Mouse (Mus musculus) neural tube, embryonic 14.5 days (tissue): ENCODE data around the gene Ddi2. TPM values are rescaled to one million over a fixed set of nuclear protein-coding genes. Genes with fewer than 3 reads are reported as not detected.

Source experiments
- ATAC-seq: fragments of 200-750 bp; cut with Nextera tagmentation; 2 replicates; pipeline ENCODE4 v1.8.0; 2017; ENCODE audit warnings: low read depth, mild to moderate bottlenecking, moderate TSS enrichment, moderate library complexity
- H3K27ac ChIP-seq: fragments of 300-500 bp; sonication (generic); 2 replicates; pipeline ENCODE4 v1.5.1; 2014; ENCODE audit warnings: low read depth, mild to moderate bottlenecking, control low read depth, low read length, moderate library complexity, mixed read lengths
- H3K27me3 ChIP-seq: fragments of 300-500 bp; sonication (generic); 2 replicates; pipeline ENCODE4 v1.6.1; 2014; ENCODE audit warnings: low read length; ENCODE audit not compliant: control insufficient read depth, insufficient read depth
- H3K36me3 ChIP-seq: fragments of 300-500 bp; sonication (generic); 2 replicates; pipeline ENCODE4 v1.6.1; 2014; ENCODE audit warnings: low read length, mixed read lengths; ENCODE audit not compliant: control insufficient read depth, insufficient read depth
- H3K4me1 ChIP-seq: fragments of 300-500 bp; sonication (generic); 2 replicates; pipeline ENCODE4 v1.6.1; 2014; ENCODE audit warnings: low read length; ENCODE audit not compliant: control insufficient read depth, insufficient read depth
- H3K4me2 ChIP-seq: fragments of 300-500 bp; sonication (generic); 2 replicates; pipeline ENCODE4 v1.6.1; 2014; ENCODE audit warnings: mild to moderate bottlenecking, low read depth, low read length, control low read depth
- H3K4me3 ChIP-seq: fragments of 300-500 bp; sonication (generic); 2 replicates; pipeline ENCODE4 v1.5.1; 2014; ENCODE audit warnings: low read depth, low read length, control low read depth, mixed read lengths
- H3K9ac ChIP-seq: fragments of 300-500 bp; sonication (generic); replicated peaks from 2 replicates; pipeline ENCODE4 v1.6.1; 2014; ENCODE audit warnings: low read depth, mild to moderate bottlenecking, control low read depth, low read length, mixed read lengths
- H3K9me3 ChIP-seq: fragments of 300-500 bp; sonication (generic); 2 replicates; pipeline ENCODE4 v1.6.1; 2016; ENCODE audit warnings: low read length; ENCODE audit not compliant: control insufficient read depth
- WGBS: fragments of 180-500 bp; shearing (Covaris S2); extraction: QIAGEN DNeasy Blood & Tissue Kit; methylation state at CpG from one replicate; pipeline ENCODE4 v1.1.7; 2014; 5-methylcytosine and 5-hydroxymethylcytosine counted together
- polyA plus RNA-seq: library from polyadenylated mRNA; unstranded; fragments of >200 nt; fragmentation: Nextera tagmentation; extraction: Ambion mirVana; gene quantifications from 2 replicates; pipeline ENCODE4 v1.2.1, GENCODE M21; 2014

The Ddi2 gene
- polyA plus RNA-seq, 1 experiment from 2014 or later, result 11.5 TPM

DNA sequence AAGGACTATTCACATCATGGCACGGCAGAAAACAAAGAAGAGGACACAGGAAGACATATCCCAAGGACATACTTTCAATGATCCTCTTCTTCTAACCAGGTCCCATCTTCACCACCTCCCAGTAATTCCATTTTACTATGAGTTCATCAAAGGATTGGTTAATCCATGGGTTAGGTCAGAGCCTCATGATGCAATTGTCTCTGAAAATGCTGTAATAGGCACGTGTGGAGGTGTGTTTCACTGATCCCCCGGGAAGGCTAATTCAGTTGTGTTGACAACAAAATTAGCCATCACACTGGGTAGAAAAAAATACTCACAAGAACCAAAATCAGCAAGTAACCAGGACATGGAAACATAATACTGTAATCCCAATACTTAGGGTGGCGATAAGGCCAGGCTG is 5.6 kb downstream of the Ddi2 start:
- Histone ChIP-seq H3K27ac (no peak overlapping the region), H3K9me3 (no peaks in the 10 kb centered on the region), H3K4me3 (no peak overlapping the region), H3K36me3 (peaks cover 6% of the 10 kb centered on the region; the same call in 1 of the 2 replicates), H3K9ac (no peak overlapping the region), H3K4me1 (peaks cover 13% of the 10 kb centered on the region), H3K27me3 (no peaks in the 10 kb centered on the region), H3K4me2 (no peak overlapping the region)
- WGBS, result 85% methylated on average over 4 of the region's 4 CpGs
- no peak for ATAC-seq

DNA sequence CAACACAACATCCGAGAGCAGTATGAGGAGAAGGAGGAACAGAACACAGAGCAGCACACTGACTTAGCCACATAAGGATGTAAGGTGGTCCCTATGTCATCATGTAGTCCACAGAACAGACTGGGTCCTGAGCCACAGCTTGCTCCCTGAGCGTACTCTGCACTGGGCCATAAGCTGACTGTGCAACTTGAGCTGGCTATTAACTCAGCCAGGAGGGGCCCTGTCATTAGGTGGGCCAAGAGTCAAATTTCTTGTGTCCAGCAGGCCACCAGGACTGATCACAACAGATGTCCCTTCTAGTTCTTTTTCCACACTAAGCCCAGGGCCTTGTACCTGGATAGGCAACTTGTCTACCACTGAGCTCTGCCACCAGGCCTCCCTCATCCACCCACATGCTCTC is 8.2 kb downstream of the Ddi2 start:
- Histone ChIP-seq H3K36me3 (peaks cover 6% of the 10 kb centered on the region; the same call in 1 of the 2 replicates), H3K4me3 (no peak overlapping the region), H3K4me2 (no peak overlapping the region), H3K9me3 (no peaks in the 10 kb centered on the region), H3K4me1 (no peaks in the 10 kb centered on the region), H3K27me3 (no peaks in the 10 kb centered on the region), H3K9ac (no peak overlapping the region), H3K27ac (no peak overlapping the region)
- WGBS, result 54% methylated on average over 2 of the region's 2 CpGs
- ATAC-seq, result no peak

DNA sequence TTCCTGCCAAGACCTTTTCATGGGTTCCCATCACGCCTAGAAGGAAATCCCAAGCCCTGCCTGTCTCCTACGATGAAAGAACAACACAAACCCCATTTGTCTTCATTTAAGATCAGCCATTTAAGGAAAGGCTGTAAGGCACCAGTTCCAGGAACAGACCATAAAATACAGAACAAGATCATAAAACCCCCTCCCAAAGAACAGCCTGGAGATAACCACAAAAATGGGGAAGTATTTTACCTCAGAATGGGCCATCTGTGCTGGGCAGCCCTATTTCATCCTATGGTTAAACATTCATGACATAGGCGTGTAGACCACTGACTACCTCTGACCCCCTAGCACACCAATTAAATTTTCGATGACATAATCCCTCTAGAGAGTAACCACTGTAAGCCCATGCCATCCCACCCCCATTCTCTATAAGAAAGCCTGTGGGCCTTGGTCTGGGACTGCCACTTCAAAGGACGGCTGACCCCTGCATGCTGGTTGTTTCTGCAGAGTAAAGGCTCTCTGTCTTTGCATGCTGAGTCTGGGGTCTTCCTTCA is 9.5 kb downstream of the Ddi2 start:
- Histone ChIP-seq H3K36me3 (peaks cover 10% of the 10 kb centered on the region; the same call in 1 of the 2 replicates), H3K27me3 (no peaks in the 10 kb centered on the region), H3K9me3 (no peaks in the 10 kb centered on the region), H3K4me2 (no peak overlapping the region), H3K9ac (no peak overlapping the region), H3K4me3 (no peak overlapping the region), H3K27ac (no peak overlapping the region), H3K4me1 (no peaks in the 10 kb centered on the region)
- 57% methylated on average over 5 of the region's 5 CpGs for WGBS
- no peak for ATAC-seq

DNA sequence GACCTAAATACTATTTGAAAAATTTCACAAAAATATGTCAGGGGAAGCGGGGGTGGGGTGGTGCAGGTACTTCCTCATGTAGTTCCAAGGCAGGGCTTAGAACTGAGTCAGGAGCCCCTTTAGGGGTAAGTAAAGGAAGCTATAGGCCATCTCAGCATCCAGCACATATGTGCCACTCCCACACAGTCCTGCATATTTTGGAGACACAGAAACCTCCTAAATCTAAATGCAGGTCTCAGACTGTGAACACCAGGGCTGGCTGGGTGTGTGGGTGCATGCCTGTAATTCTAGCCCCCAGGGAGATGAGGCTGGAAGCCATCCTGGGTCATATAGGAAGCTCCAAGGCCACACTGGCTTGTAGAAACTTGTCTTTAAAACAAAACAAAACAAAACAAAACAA is 12.0 kb downstream of the Ddi2 start:
- Histone ChIP-seq H3K36me3 (peaks cover 34% of the 10 kb centered on the region), H3K4me1 (no peaks in the 10 kb centered on the region), H3K27ac (no peak overlapping the region), H3K9me3 (no peaks in the 10 kb centered on the region), H3K4me2 (no peak overlapping the region), H3K9ac (no peak overlapping the region), H3K27me3 (no peaks in the 10 kb centered on the region), H3K4me3 (no peak overlapping the region)
- no peak for ATAC-seq
- WGBS, result 89% methylated on average over 1 of the region's 1 CpGs

DNA sequence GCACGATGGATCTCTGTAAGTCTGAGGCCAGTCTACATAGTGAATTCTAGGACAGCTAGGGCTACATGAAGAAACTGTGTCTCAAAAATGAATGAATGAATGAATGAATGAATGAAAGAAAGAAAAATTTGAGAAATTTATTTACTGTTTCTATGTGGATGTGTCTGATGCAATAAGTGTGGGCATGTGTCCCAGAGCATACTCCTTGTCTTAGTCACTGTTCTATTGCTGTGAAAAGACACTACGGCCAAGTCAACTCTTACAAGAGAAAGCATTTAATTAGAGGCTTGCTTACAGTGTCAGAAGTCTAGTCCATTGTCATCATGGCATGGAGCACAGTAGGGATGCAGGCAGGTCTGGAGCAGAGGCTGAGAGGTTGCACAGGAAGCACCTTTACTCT is 14.2 kb downstream of the Ddi2 start:
- Histone ChIP-seq H3K9ac (no peak overlapping the region), H3K4me2 (no peak overlapping the region), H3K9me3 (no peaks in the 10 kb centered on the region), H3K27ac (no peak overlapping the region), H3K36me3 (peaks cover 54% of the 10 kb centered on the region), H3K4me1 (no peaks in the 10 kb centered on the region), H3K27me3 (no peaks in the 10 kb centered on the region), H3K4me3 (no peak overlapping the region)
- ATAC-seq, result no peak
- 99% methylated on average over 2 of the region's 2 CpGs for WGBS

DNA sequence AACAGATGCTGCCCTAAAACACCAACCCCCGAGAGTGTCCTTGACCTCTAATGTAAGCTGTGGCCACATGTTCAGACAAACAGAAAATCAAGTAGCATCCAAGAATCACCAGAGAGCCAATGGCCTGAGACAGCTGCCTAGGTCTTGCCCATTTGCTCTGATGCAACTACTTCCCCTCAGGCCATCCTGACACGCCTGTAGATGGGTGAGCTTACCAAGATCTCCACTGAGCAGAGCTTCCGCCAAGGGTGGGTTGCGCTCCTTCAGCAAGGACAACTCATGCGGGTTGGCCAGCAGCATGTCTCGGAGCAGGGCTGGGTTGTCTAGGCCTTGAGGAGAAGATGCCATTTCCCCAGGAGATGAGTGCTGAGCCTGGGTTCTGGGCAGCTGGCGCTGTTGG is 15.2 kb downstream of the Ddi2 start:
- WGBS, result 94% methylated on average over 7 of the region's 7 CpGs
- Histone ChIP-seq H3K9ac (no peak overlapping the region), H3K36me3 (peaks cover 61% of the 10 kb centered on the region), H3K9me3 (no peaks in the 10 kb centered on the region), H3K27ac (no peak overlapping the region), H3K4me2 (no peak overlapping the region), H3K4me1 (no peaks in the 10 kb centered on the region), H3K4me3 (no peak overlapping the region), H3K27me3 (no peaks in the 10 kb centered on the region)
- no peak for ATAC-seq

DNA sequence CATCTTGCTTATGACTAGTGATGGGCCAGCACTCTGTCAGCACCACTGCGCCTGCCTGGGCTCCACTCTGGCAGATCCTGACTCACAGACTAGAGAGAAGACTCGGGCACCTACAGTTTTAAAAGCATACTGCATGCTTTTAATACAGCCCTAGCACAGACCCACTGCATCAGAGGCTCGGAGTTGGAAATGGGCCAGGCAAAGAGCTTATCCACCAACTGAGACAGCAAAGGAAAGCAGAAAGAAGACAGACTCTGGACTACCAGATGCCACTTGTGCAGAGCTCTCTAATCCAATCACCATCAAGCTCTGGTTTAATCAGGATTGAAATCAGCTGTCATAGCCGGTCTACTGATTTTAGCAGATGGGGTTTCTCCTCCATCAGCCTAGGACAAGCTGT is 17.9 kb downstream of the Ddi2 start:
- no peaks in the 10 kb centered on the region for H3K27me3 ChIP-seq
- WGBS, result 89% methylated on average over 4 of the region's 4 CpGs
- no peak overlapping the region for H3K4me2 ChIP-seq
- no peak overlapping the region for H3K4me3 ChIP-seq
- no peak overlapping the region for H3K27ac ChIP-seq
- H3K9me3 ChIP-seq, result no peaks in the 10 kb centered on the region
- peaks cover 75% of the 10 kb centered on the region for H3K36me3 ChIP-seq
- no peak overlapping the region for H3K9ac ChIP-seq
- ATAC-seq, result no peak
- H3K4me1 ChIP-seq, result no peaks in the 10 kb centered on the region

DNA sequence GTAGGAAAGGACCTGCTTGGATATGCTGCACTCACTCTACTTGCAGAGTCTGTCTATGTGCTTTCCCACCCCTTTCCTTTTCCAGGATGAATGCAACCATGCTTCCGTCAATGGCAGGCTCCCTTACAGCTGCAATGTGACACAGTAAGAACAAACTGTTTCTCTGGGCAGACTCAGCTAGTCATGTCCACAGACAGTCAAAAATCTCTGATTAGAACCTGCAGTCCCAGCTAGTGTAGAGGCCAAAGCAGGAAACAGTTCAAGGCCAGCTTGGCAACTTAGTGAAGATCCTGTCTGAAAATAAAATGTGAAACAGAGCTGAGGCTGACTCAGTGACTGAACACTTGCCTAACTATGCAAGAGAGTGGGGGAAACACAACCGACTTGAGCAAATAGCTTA is 18.6 kb downstream of the Ddi2 start:
- Histone ChIP-seq H3K4me2 (no peak overlapping the region), H3K4me3 (no peak overlapping the region), H3K36me3 (peaks cover 75% of the 10 kb centered on the region), H3K9ac (no peak overlapping the region), H3K27ac (no peak overlapping the region), H3K27me3 (no peaks in the 10 kb centered on the region), H3K4me1 (no peaks in the 10 kb centered on the region), H3K9me3 (no peaks in the 10 kb centered on the region)
- no peak for ATAC-seq
- 94% methylated on average over 2 of the region's 2 CpGs for WGBS

DNA sequence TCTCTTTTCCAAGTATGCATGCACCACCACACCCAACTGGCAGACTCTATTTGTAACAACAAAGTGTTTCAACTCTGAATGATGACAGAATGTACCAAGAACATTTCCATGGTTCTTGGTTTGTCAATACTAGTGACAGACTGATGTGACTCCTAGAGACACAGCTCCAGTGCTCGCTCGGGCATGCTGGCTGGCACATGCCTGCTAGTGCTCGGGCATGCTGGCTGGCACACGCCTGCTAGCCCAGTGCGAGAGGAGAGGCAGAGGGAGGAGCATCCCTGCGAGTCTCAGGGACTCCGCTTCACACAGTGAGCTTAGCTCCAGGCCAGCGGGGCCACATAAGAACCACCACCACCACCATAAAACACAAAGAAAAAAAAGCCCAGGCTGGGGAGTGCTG is 28.5 kb downstream of the Ddi2 start:
- ATAC-seq, result no peak
- no peak overlapping the region for H3K4me3 ChIP-seq
- H3K27me3 ChIP-seq, result no peaks in the 10 kb centered on the region
- H3K4me1 ChIP-seq, result no peaks in the 10 kb centered on the region
- WGBS, result 97% methylated on average over 8 of the region's 8 CpGs
- H3K27ac ChIP-seq, result no peak overlapping the region
- no peaks in the 10 kb centered on the region for H3K9me3 ChIP-seq
- H3K9ac ChIP-seq, result no peak overlapping the region
- H3K36me3 ChIP-seq, result peaks cover 43% of the 10 kb centered on the region; the same call in 1 of the 2 replicates
- H3K4me2 ChIP-seq, result no peak overlapping the region
